Mouse (Mus musculus) neural tube, embryonic 12.5 days (tissue): ENCODE measurements around the gene Mpig6b. TPM values are rescaled to one million over a fixed set of nuclear protein-coding genes. Genes with fewer than 3 reads are reported as not detected.
A peak's percentile ranks its signal among the peaks of the same experiment; 100 is the strongest.

Source experiments
- ATAC-seq: fragments of 200-750 bp; cut with Nextera tagmentation; 2 replicates; pipeline ENCODE4 v1.8.0; 2017; ENCODE audit warnings: low read depth, mild to moderate bottlenecking, moderate TSS enrichment, moderate library complexity; ENCODE audit not compliant: low FRiP score
- H3K27ac ChIP-seq: fragments of 300-500 bp; sonication (generic); 2 replicates; pipeline ENCODE4 v1.5.1; 2016
- H3K27me3 ChIP-seq: fragments of 300-500 bp; sonication (generic); replicated peaks from 2 replicates; pipeline ENCODE4 v1.6.1; 2016; ENCODE audit warnings: mild to moderate bottlenecking
- H3K36me3 ChIP-seq: fragments of 300-500 bp; sonication (generic); 2 replicates; pipeline ENCODE4 v1.6.1; 2016; ENCODE audit warnings: mild to moderate bottlenecking
- H3K4me1 ChIP-seq: fragments of 300-500 bp; sonication (generic); 2 replicates; pipeline ENCODE4 v1.6.1; 2016
- H3K4me2 ChIP-seq: fragments of 300-500 bp; sonication (generic); replicated peaks from 2 replicates; pipeline ENCODE4 v1.6.1; 2016; ENCODE audit warnings: mild to moderate bottlenecking
- H3K4me3 ChIP-seq: fragments of 300-500 bp; sonication (generic); 2 replicates; pipeline ENCODE4 v1.5.1; 2016
- H3K9ac ChIP-seq: fragments of 300-500 bp; sonication (generic); 2 replicates; pipeline ENCODE4 v1.6.1; 2016; ENCODE audit warnings: mild to moderate bottlenecking
- H3K9me3 ChIP-seq: fragments of 300-500 bp; sonication (generic); 2 replicates; pipeline ENCODE4 v1.6.1; 2016; ENCODE audit warnings: mild to moderate bottlenecking
- WGBS: fragments of 180-500 bp; shearing (Covaris S2); methylation state at CpG from one replicate; pipeline ENCODE4 v1.1.7; 2016; 5-methylcytosine and 5-hydroxymethylcytosine counted together
- polyA plus RNA-seq: library from polyadenylated mRNA; unstranded; fragments of >200 nt; fragmentation: Nextera tagmentation; extraction: Ambion mirVana; gene quantifications from 2 replicates; pipeline ENCODE4 v1.2.1, GENCODE M21; 2016

Mpig6b gene
- polyA plus RNA-seq, 1 experiment from 2014 or later, result 0.81 TPM

GRCm38 (mm10) chr17:35024691-35025488 lies 41.1 kb downstream of the Mpig6b start:
- WGBS, result 74% methylated on average over 7 of the region's 10 CpGs
- Histone ChIP-seq H3K27me3 (no peaks in the 10 kb centered on the region), H3K36me3 (no peaks in the 10 kb centered on the region), H3K4me3 (no peak overlapping the region), H3K27ac (no peak overlapping the region), H3K9ac (no peak overlapping the region), H3K4me2 (no peak overlapping the region), H3K4me1 (peaks cover 19% of the 10 kb centered on the region), H3K9me3 (no peaks in the 10 kb centered on the region)
- no peak for ATAC-seq

GRCm38 (mm10) chr17:35024261-35024660 lies 41.7 kb downstream of the Mpig6b start:
- WGBS, result 81% methylated on average over 12 of the region's 13 CpGs
- Histone ChIP-seq H3K4me1 (peaks cover 14% of the 10 kb centered on the region), H3K36me3 (no peaks in the 10 kb centered on the region), H3K27me3 (no peaks in the 10 kb centered on the region), H3K9ac (no peak overlapping the region), H3K4me2 (no peak overlapping the region), H3K27ac (no peak overlapping the region), H3K9me3 (no peaks in the 10 kb centered on the region), H3K4me3 (no peak overlapping the region)
- no peak for ATAC-seq

GRCm38 (mm10) chr17:35023756-35024155 lies 42.2 kb downstream of the Mpig6b start:
- WGBS, result 82% methylated on average over 4 of the region's 4 CpGs
- no peak overlapping the region for H3K27ac ChIP-seq
- no peak for ATAC-seq

GRCm38 (mm10) chr17:35023221-35023620 lies 42.8 kb downstream of the Mpig6b start:
- Histone ChIP-seq H3K4me1 (peaks cover 14% of the 10 kb centered on the region), H3K9me3 (no peaks in the 10 kb centered on the region), H3K36me3 (no peaks in the 10 kb centered on the region; the same call in 1 of the 2 replicates), H3K27me3 (no peaks in the 10 kb centered on the region), H3K9ac (no peak overlapping the region), H3K27ac (no peak overlapping the region), H3K4me3 (no peak overlapping the region), H3K4me2 (no peak overlapping the region)
- ATAC-seq, result no peak
- WGBS, result 87% methylated on average over 5 of the region's 5 CpGs

More at GRCm38 (mm10) chr17:35023756-35024155, 42.2 kb downstream of the Mpig6b start:
- Histone ChIP-seq H3K4me1 (peaks cover 14% of the 10 kb centered on the region), H3K9ac (no peak overlapping the region), H3K9me3 (no peaks in the 10 kb centered on the region), H3K27me3 (no peaks in the 10 kb centered on the region), H3K36me3 (no peaks in the 10 kb centered on the region), H3K4me2 (no peak overlapping the region), H3K4me3 (no peak overlapping the region)

GRCm38 (mm10) chr17:35022541-35023060 lies 43.4 kb downstream of the Mpig6b start:
- Histone ChIP-seq H3K27ac (no peak overlapping the region), H3K4me2 (no peak overlapping the region), H3K4me1 (peaks cover 14% of the 10 kb centered on the region), H3K9ac (no peak overlapping the region), H3K36me3 (peaks cover 2% of the 10 kb centered on the region; the same call in 1 of the 2 replicates), H3K27me3 (no peaks in the 10 kb centered on the region), H3K4me3 (no peak overlapping the region), H3K9me3 (no peaks in the 10 kb centered on the region)
- no peak for ATAC-seq
- WGBS, result 93% methylated on average over 8 of the region's 8 CpGs

- Histone ChIP-seq H3K9ac (no peak overlapping the region), H3K36me3 (peaks cover 7% of the 10 kb centered on the region; the same call in 1 of the 2 replicates), H3K4me1 (peaks cover 10% of the 10 kb centered on the region), H3K4me3 (no peak overlapping the region), H3K27me3 (no peaks in the 10 kb centered on the region), H3K9me3 (no peaks in the 10 kb centered on the region), H3K4me2 (no peak overlapping the region), H3K27ac (no peak overlapping the region)
- 71% methylated on average over 6 of the region's 6 CpGs for WGBS
- ATAC-seq, result no peak
These were observed 44.0 kb downstream of the Mpig6b start for GRCm38 (mm10) chr17:35021842-35022477.

- ATAC-seq, result no peak
These were observed 44.7 kb downstream of the Mpig6b start for GRCm38 (mm10) chr17:35021163-35021808.

GRCm38 (mm10) chr17:35020551-35020950 lies 45.4 kb downstream of the Mpig6b start:
- ATAC-seq, result no peak

More at GRCm38 (mm10) chr17:35021163-35021808, 44.7 kb downstream of the Mpig6b start:
- Histone ChIP-seq H3K36me3 (peaks cover 13% of the 10 kb centered on the region), H3K9me3 (no peaks in the 10 kb centered on the region), H3K9ac (0 out of 2 replicates have a peak overlapping the region, but pooled peaks have one; percentile 8), H3K27ac (no peak overlapping the region), H3K4me2 (peak overlapping the region; percentile 32), H3K27me3 (no peaks in the 10 kb centered on the region), H3K4me1 (peaks cover 10% of the 10 kb centered on the region), H3K4me3 (no peak overlapping the region)
- WGBS, result 12% methylated on average over 17 of the region's 17 CpGs

GRCm38 (mm10) chr17:35019894-35020293 lies 46.1 kb downstream of the Mpig6b start:
- no peak overlapping the region for H3K9ac ChIP-seq
- 78% methylated on average over 11 of the region's 11 CpGs for WGBS
- no peaks in the 10 kb centered on the region for H3K27me3 ChIP-seq
- no peak overlapping the region for H3K27ac ChIP-seq
- ATAC-seq, result no peak
- no peak overlapping the region for H3K4me3 ChIP-seq
- H3K4me2 ChIP-seq, result no peak overlapping the region
- peaks cover 27% of the 10 kb centered on the region for H3K36me3 ChIP-seq
- H3K9me3 ChIP-seq, result no peaks in the 10 kb centered on the region
- H3K4me1 ChIP-seq, result peaks cover 8% of the 10 kb centered on the region

More at GRCm38 (mm10) chr17:35020551-35020950, 45.4 kb downstream of the Mpig6b start:
- Histone ChIP-seq H3K4me3 (no peak overlapping the region), H3K36me3 (peaks cover 21% of the 10 kb centered on the region), H3K27ac (no peak overlapping the region), H3K27me3 (no peaks in the 10 kb centered on the region), H3K4me1 (peaks cover 8% of the 10 kb centered on the region), H3K4me2 (no peak overlapping the region), H3K9ac (no peak overlapping the region), H3K9me3 (no peaks in the 10 kb centered on the region)
- WGBS, result 89% methylated on average over 8 of the region's 8 CpGs

- peaks cover 45% of the 10 kb centered on the region for H3K36me3 ChIP-seq
- H3K9ac ChIP-seq, result no peak overlapping the region
- H3K4me2 ChIP-seq, result no peak overlapping the region
- H3K9me3 ChIP-seq, result no peaks in the 10 kb centered on the region
- H3K27ac ChIP-seq, result no peak overlapping the region
- H3K27me3 ChIP-seq, result no peaks in the 10 kb centered on the region
- no peak for ATAC-seq
- no peak overlapping the region for H3K4me3 ChIP-seq
- peaks cover 8% of the 10 kb centered on the region for H3K4me1 ChIP-seq
- WGBS, result 84% methylated on average over 3 of the region's 3 CpGs
These were observed 47.8 kb downstream of the Mpig6b start for GRCm38 (mm10) chr17:35018171-35018570.

GRCm38 (mm10) chr17:35017706-35018030 lies 48.3 kb downstream of the Mpig6b start:
- Histone ChIP-seq H3K27me3 (no peaks in the 10 kb centered on the region), H3K27ac (no peak overlapping the region), H3K36me3 (peaks cover 50% of the 10 kb centered on the region), H3K9me3 (no peaks in the 10 kb centered on the region), H3K4me2 (no peak overlapping the region), H3K4me1 (peaks cover 8% of the 10 kb centered on the region), H3K9ac (no peak overlapping the region), H3K4me3 (no peak overlapping the region)
- 70% methylated on average over 14 of the region's 14 CpGs for WGBS
- ATAC-seq, result no peak
